Mouse (Mus musculus) spleen, adult 2 months (tissue): ENCODE measurements at regions not wholly inside any gene's neighbourhood (a gene's known extent, or its start where the extent isn't known, plus 50 kb on each side); places are given as distances from the start of the nearest gene placed in this dataset.

Source experiments
- DNase-seq, 2 experiments: peaks; one replicate each; pipeline versions ENCODE4 v3.0.0 to v3.0.0-alpha.2; 2012 to 2021; ENCODE audit warnings: low spot score in 2 of 2, low read depth in 1 of 2
- H3K27ac ChIP-seq: fragments of 200-500 bp; 2 replicates; pipeline ENCODE4 v1.5.1; 2012; ENCODE audit warnings: low read length, inconsistent platforms; ENCODE audit not compliant: insufficient read depth
- H3K27me3 ChIP-seq: fragments of 200-500 bp; 2 replicates; pipeline ENCODE4 v1.6.1; 2012; ENCODE audit warnings: mild to moderate bottlenecking, moderate library complexity, low read length, inconsistent platforms; ENCODE audit not compliant: control insufficient read depth, insufficient read depth
- H3K36me3 ChIP-seq: fragments of 200-500 bp; 2 replicates; pipeline ENCODE4 v1.6.1; 2012; ENCODE audit warnings: mild to moderate bottlenecking, low read length, inconsistent platforms; ENCODE audit not compliant: control insufficient read depth, insufficient read depth
- H3K4me1 ChIP-seq: fragments of 200-500 bp; 2 replicates; pipeline ENCODE4 v1.6.1; 2011; ENCODE audit warnings: inconsistent platforms; ENCODE audit not compliant: control insufficient read depth, insufficient read depth, insufficient read length
- H3K4me3 ChIP-seq: fragments of 200-500 bp; 2 replicates; pipeline ENCODE4 v1.5.1; 2011; ENCODE audit warnings: mild to moderate bottlenecking, inconsistent platforms; ENCODE audit not compliant: insufficient read depth, insufficient read length; ENCODE audit errors: extremely low read depth
- CTCF ChIP-seq: fragments of 200-500 bp; IDR thresholded peaks from 2 replicates; pipeline ENCODE4 v1.5.1; 2011; ENCODE audit warnings: mild to moderate bottlenecking, inconsistent platforms; ENCODE audit not compliant: insufficient read depth, insufficient read length, insufficient replicate concordance; ENCODE audit errors: extremely low read depth
- POLR2A ChIP-seq: fragments of 200-500 bp; IDR thresholded peaks from 2 replicates; pipeline ENCODE4 v1.6.1; 2011; ENCODE audit warnings: low read depth, low read length, inconsistent platforms
- WGBS: fragments of 180-500 bp; shearing (Covaris S2); methylation state at CpG from one replicate; pipeline ENCODE4 v1.1.7; 2018; 5-methylcytosine and 5-hydroxymethylcytosine counted together

DNA sequence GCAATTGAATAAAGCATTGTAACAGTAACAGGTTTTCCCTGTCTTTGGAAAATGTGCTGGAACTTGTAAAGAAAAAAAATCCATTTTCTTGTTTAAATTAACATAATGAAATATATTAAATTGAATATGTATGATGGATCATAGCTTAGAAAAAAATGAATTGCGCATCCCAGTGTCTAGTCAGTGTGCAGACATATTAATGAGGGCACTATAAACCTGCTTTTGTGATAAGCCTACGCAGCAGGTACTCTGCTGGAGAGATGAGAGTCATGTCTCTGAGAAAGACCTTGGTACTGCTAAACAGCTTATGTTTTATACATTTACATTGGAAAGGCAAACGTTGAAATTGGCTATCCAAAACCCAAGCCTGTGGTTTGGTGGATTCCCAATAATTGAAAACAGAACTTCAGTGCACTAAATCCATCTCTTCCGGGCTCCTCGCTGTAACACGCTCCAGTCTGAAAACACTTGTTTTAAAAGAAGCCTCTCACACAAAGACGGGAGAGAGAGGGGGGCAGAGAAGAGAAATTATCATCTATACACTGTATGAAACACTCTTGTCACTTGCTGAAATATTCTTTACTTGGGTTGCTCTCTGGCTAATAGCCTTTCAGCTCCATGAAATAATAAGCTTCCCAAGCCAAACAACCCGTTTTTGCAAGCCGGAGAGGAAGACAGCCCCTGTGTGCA is 223.9 kb upstream of the Fn1 start:
- 88% methylated on average over 9 of the region's 9 CpGs for WGBS
- no peak for DNase-seq
- H3K36me3 ChIP-seq = no peaks in the 10 kb centered on the region
- H3K27ac ChIP-seq = no peak overlapping the region
- H3K4me1 ChIP-seq = no peaks in the 10 kb centered on the region
- H3K4me3 ChIP-seq = no peak overlapping the region
- TF ChIP-seq CTCF = no peak
- TF ChIP-seq POLR2A = no peak
- H3K27me3 ChIP-seq = no peaks in the 10 kb centered on the region

DNA sequence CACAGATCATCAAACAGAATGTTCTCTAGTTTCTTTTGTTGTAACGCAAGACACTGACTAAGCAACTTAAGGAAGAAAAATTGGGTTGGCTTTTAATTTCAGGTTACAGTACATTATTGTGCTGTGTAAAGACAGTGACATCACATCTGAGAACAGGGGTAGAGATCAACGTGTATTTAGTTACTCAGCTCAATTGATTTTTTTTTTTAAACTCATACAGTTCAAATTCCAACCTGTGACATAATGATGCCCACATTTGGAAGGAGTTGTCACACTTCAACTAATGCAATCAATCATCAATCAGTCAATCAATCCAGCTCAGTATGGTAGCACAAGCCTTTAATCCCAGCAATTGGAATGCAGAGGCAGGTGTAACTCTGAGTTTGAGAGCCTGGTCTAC is 221.0 kb upstream of the Fn1 start:
- 86% methylated on average over 2 of the region's 2 CpGs for WGBS
- H3K27me3 ChIP-seq = no peaks in the 10 kb centered on the region
- TF ChIP-seq POLR2A (no peak), CTCF (no peak)
- no peak overlapping the region for H3K27ac ChIP-seq
- H3K4me3 ChIP-seq = no peak overlapping the region
- H3K4me1 ChIP-seq = no peaks in the 10 kb centered on the region
- no peak for DNase-seq
- H3K36me3 ChIP-seq = no peaks in the 10 kb centered on the region

DNA sequence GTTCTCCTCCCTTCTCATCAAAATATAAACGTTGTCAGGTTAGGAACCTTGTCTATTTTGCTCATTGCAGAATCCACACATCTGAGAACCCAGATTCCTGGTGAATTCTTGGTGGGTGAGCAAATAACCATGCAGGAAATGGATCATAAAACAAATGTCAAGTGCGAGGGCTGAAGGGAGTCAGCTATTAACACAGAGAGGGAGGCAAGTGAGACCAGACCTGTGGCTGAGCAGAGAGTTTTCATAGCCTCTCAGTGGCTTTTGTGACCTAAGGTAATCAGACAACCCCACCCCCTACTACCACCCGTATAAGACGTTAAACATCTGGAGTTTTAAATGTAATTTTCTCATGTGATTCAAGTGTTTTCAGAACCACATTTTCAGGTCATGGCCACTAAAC is 212.7 kb upstream of the Fn1 start:
- no peaks in the 10 kb centered on the region for H3K36me3 ChIP-seq
- no peak overlapping the region for H3K4me3 ChIP-seq
- H3K27ac ChIP-seq = no peak overlapping the region
- no peaks in the 10 kb centered on the region for H3K27me3 ChIP-seq
- DNase-seq = no peak
- H3K4me1 ChIP-seq = no peaks in the 10 kb centered on the region
- TF ChIP-seq CTCF (no peak), POLR2A (no peak)
- WGBS = 28% methylated on average over 4 of the region's 4 CpGs

DNA sequence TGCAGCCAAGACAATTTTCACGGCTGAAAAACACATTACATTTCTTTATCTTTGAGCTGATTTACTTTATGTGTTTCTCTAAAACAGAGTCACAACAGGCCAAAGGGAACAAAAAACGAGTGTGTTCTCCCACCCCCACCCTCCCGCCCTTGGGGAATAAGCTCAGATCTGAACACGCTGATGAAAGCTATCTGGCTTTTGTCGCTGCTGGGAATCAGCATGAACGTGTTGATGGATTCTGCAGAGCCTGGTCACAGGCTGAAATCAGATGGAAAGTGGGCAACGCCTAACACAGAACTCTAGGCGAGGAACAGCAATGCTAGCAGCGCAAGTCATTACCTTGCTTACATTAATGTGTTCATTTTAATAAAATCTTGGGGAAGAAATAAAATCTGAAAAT is 211.7 kb upstream of the Fn1 start:
- WGBS = 88% methylated on average over 9 of the region's 9 CpGs

DNA sequence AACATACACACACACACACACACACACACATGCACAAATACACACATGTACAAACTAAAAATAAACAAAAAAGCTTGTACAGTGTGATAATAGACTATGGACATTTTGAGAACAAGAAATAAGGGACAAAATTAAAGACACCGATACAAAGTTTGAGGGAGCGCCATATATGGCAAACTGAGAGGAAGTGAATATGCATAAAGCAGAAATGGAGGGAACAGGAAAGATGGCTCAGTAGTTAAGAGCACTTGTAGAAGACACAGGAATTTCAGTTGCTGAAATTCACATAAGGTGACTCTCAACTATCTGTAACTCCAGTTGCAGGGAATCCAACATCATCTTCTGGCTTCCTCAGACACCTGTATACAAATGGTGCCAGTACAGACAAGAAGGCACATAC is 200.2 kb upstream of the Fn1 start:
- TF ChIP-seq POLR2A = no peak
- TF ChIP-seq CTCF = no peak
- Histone ChIP-seq H3K27ac (no peak overlapping the region), H3K4me3 (no peak overlapping the region), H3K36me3 (no peaks in the 10 kb centered on the region), H3K4me1 (no peaks in the 10 kb centered on the region), H3K27me3 (no peaks in the 10 kb centered on the region)
- DNase-seq = no peak
- 52% methylated on average over 2 of the region's 2 CpGs for WGBS

More for the DNA sequence above, 211.7 kb upstream of the Fn1 start:
- TF ChIP-seq CTCF (no peak), POLR2A (no peak)
- no peaks in the 10 kb centered on the region for H3K27me3 ChIP-seq
- H3K36me3 ChIP-seq = no peaks in the 10 kb centered on the region
- H3K4me3 ChIP-seq = no peak overlapping the region
- H3K27ac ChIP-seq = no peak overlapping the region
- no peak for DNase-seq
- H3K4me1 ChIP-seq = no peaks in the 10 kb centered on the region

- H3K4me3 ChIP-seq = no peak overlapping the region
- no peaks in the 10 kb centered on the region for H3K27me3 ChIP-seq
- DNase-seq = no peak
- TF ChIP-seq POLR2A (no peak), CTCF (no peak)
- H3K27ac ChIP-seq = no peak overlapping the region
- H3K4me1 ChIP-seq = no peaks in the 10 kb centered on the region
- no peaks in the 10 kb centered on the region for H3K36me3 ChIP-seq
- WGBS = 80% methylated on average over 8 of the region's 8 CpGs
Observed at GRCm38 (mm10) chr1:71851268-71851667, 198.3 kb upstream of the Fn1 start.

DNA sequence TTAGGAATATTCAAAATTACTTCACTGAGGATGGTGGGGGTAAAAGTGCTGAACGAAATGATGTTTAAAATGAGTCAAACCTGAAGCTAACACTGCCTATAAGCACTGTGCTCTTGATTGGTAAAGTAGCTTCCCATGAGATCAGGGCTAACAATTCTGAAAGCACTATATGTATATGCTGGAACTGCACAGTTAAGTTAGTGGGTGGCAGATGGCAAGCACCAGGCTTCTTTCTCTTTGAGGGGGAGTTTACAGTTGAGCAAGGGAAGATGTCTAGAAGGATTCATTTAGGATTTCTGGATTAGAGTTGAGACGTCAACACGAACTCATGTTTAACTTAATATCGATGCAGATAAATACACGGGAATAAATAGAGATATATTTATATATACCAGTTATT is 195.7 kb upstream of the Fn1 start:
- Histone ChIP-seq H3K27ac (no peak overlapping the region), H3K36me3 (no peaks in the 10 kb centered on the region), H3K4me1 (no peaks in the 10 kb centered on the region), H3K4me3 (no peak overlapping the region), H3K27me3 (no peaks in the 10 kb centered on the region)
- TF ChIP-seq CTCF (no peak), POLR2A (no peak)
- 92% methylated on average over 5 of the region's 5 CpGs for WGBS
- no peak for DNase-seq
